Mouse (Mus musculus): ENCODE results near the gene Abcg8.

Gene Abcg8

GRCm38 (mm10) chr17:84675951-84676366 is at the start of gene Abcg8:
Gene Abcg8 (plus strand): TSS chr17:84676302.
- no peak for DNase-seq

- peak; percentile 33 for DNase-seq
These were observed 49.2 kb upstream of the Abcg8 start for GRCm38 (mm10) chr17:84626857-84627305.

- no peak for DNase-seq
These were observed 48.4 kb upstream of the Abcg8 start for GRCm38 (mm10) chr17:84627721-84628120.

GRCm38 (mm10) chr17:84628611-84629010 is 47.5 kb upstream of the Abcg8 start:
- DNase-seq = no peak

GRCm38 (mm10) chr17:84631836-84632235 is 44.3 kb upstream of the Abcg8 start:
- no peak for DNase-seq

- DNase-seq = no peak
These were observed 42.7 kb upstream of the Abcg8 start for GRCm38 (mm10) chr17:84633443-84633842.

GRCm38 (mm10) chr17:84636328-84636727 is 39.8 kb upstream of the Abcg8 start:
- no peak for DNase-seq

- DNase-seq = no peak
These were observed 38.1 kb upstream of the Abcg8 start for GRCm38 (mm10) chr17:84637971-84638370.

- no peak for DNase-seq
These were observed 36.2 kb upstream of the Abcg8 start for GRCm38 (mm10) chr17:84639796-84640378.

- DNase-seq = no peak
These were observed 34.2 kb upstream of the Abcg8 start for GRCm38 (mm10) chr17:84641893-84642292.

- no peak for DNase-seq
These were observed 33.8 kb upstream of the Abcg8 start for GRCm38 (mm10) chr17:84642324-84642723.

GRCm38 (mm10) chr17:84644292-84645050 is 31.6 kb upstream of the Abcg8 start:
- no peak for DNase-seq

- DNase-seq = no peak
These were observed 31.0 kb upstream of the Abcg8 start for GRCm38 (mm10) chr17:84645119-84645518.

GRCm38 (mm10) chr17:84645894-84646293 is 30.2 kb upstream of the Abcg8 start:
- no peak for DNase-seq

GRCm38 (mm10) chr17:84646477-84646876 is 29.6 kb upstream of the Abcg8 start:
- DNase-seq = no peak

GRCm38 (mm10) chr17:84647630-84648029 is 28.5 kb upstream of the Abcg8 start:
- no peak for DNase-seq

- no peak for DNase-seq
These were observed 25.6 kb upstream of the Abcg8 start for GRCm38 (mm10) chr17:84650302-84651017.

GRCm38 (mm10) chr17:84653544-84653943 is 22.6 kb upstream of the Abcg8 start:
- no peak for DNase-seq

GRCm38 (mm10) chr17:84656205-84656604 is 19.9 kb upstream of the Abcg8 start:
- no peak for DNase-seq

- DNase-seq = no peak
These were observed 19.3 kb upstream of the Abcg8 start for GRCm38 (mm10) chr17:84656653-84657421.

GRCm38 (mm10) chr17:84657422-84657732 is 18.7 kb upstream of the Abcg8 start:
- no peak for DNase-seq

GRCm38 (mm10) chr17:84657782-84658181 is 18.3 kb upstream of the Abcg8 start:
- DNase-seq = no peak

- DNase-seq = no peak
These were observed 17.9 kb upstream of the Abcg8 start for GRCm38 (mm10) chr17:84658195-84658594.
